Mouse (Mus musculus) cerebellum, postnatal 10 days (tissue): ENCODE measurements around the gene Ptpre.

Source experiments
- DNase-seq, 2 experiments: peaks; one replicate each; pipeline ENCODE4 v3.0.0; 2021; ENCODE audit warnings: mixed read lengths in 2 of 2

Gene Ptpre

DNA sequence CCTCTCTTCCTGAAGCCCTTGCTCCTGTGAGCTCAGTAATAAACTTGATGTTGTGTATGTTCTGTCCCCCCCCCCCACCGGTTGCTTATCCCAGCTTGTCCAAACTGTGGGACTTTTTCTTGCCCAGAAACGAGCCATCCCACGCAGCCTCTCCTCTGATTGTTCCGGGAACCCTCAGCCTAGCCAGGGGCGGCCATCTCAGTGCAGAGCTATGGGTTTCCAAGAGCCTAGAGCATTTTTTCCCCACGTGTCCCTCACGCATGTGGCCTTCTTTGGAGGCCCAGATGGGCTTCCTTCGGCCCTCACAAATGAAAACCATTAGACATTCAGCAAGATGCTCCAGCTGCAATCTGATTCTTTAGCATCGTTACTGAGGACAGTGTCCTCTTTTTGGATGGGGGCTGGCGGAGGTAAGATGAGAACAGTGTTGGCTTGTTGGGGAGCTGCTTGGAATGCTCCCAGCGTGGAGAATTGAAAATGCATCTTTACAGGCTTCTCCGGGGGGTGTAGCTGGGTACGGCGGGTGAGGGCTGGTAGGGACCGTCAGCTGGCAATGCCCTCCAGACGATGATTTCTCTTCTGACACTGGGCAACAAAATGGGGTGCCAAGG, 41.5 kb downstream of the Ptpre start:
- DNase-seq, result peak in 1 of 2 experiments; percentile 37

- no peak for DNase-seq
These were observed 43.2 kb downstream of the Ptpre start for GRCm38 (mm10) chr7:135580306-135581091.

DNA sequence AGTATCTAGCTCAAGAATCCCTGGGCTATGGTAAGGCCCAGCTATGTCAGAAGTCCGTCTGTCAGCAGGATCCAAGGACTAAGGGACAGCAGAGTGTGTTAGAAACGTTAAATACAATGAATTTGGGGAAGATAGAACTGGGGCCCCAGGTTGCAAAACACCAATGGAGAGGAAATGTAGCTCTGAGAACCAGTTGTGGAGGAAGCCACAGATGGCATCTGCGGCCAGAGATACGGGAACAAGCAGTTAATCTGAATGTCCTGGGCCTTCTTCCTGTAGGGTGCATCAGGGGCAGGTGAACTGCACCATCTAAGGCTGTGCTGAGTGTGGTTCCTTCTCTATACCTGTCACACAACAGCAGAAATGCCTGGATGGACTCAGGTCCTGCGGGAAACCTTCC, 43.8 kb downstream of the Ptpre start:
- DNase-seq, result no peak

GRCm38 (mm10) chr7:135585125-135585687, 47.9 kb downstream of the Ptpre start:
- no peak for DNase-seq

- no peak for DNase-seq
These were observed 49.1 kb downstream of the Ptpre start for GRCm38 (mm10) chr7:135586402-135586801.

- DNase-seq, result peak; percentile 78 to 84
These were observed 50.7 kb downstream of the Ptpre start for GRCm38 (mm10) chr7:135587821-135588575.

- DNase-seq, result no peak
These were observed 51.5 kb downstream of the Ptpre start for GRCm38 (mm10) chr7:135588620-135589309.

DNA sequence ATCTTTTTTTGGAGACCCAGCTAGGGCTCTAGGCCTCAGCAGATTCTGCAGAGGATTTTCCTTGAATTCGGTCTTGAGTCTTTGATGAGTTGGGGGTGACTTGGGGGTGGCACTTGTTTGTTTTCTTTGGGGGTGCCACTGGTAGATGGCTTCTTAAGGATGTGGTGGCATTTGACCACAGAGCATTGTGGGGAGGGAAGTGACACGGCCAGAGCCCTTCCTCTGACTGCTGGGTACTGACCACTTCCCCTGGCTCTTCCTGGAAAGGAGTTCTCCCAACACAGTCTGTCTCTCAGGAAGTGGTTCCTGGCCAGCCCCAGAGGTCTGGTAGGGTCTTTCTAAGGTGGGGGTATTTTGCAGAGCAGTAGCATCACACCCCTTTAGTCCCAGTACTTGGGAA, 54.2 kb downstream of the Ptpre start:
- no peak for DNase-seq

DNA sequence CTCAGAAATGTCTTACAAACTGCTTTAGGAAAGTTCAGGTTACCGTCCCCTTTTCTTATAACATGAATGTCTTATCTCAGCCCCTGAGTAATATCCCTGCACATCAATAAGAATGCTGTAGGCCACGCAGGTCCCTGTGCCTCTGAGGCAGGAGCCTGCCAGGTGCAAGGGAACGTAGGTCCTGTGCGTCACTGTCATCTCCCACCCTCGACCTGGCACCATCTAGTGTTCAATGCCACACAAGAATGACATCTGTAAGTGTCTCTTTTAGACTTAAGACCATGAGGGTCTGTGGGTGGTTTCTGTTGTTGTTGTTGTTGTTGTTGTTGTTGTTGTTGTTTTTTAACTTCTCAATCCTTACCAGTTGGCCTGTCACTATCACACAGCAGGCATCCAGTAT, 56.0 kb downstream of the Ptpre start:
- no peak for DNase-seq

DNA sequence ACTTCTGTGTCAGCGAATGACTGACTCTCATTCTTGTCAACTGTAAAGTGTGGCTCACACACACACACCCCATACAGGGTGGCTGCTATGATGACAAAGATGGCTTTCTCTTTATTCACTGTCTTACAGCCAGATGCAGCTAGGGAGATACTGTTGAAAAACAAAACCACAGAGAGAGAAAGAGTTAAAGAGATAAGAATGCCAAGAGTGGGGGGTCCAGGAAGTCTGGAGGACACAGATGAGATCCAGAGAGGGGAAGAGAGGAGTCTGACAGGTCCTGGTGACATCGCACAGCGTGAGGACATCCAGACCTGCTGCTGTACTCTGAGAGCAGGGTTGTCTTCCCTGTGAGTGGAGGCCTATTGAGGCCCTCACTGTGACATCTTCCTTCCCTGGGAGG, 56.5 kb downstream of the Ptpre start:
- no peak for DNase-seq

GRCm38 (mm10) chr7:135594676-135595075, 57.4 kb downstream of the Ptpre start:
- no peak for DNase-seq

DNA sequence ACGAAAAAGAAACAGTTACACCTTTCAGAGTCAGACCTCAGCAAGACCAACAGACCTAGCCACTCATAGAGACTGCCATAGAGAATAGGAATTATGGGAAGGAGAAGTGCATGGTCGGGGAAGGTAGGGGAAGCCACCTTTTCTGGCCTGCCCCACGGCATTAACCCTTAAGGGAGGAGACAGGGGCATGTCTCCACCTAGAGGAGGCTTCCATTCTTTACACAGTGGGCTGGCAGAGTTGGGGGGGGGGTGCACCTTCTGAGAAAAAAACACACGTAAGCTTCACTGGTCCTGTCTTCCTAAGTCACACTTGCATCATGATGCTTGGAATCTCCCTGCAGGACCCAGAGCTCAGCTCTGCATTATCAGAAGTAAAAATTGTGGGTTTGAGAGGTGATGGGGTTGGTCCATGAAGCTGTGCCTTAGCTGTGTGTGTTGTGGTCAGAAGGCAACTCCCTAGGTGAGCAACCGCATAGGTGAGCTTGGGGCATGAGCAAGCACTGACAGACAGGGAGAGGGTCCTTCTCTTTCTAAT, 58.4 kb downstream of the Ptpre start:
- no peak for DNase-seq

DNA sequence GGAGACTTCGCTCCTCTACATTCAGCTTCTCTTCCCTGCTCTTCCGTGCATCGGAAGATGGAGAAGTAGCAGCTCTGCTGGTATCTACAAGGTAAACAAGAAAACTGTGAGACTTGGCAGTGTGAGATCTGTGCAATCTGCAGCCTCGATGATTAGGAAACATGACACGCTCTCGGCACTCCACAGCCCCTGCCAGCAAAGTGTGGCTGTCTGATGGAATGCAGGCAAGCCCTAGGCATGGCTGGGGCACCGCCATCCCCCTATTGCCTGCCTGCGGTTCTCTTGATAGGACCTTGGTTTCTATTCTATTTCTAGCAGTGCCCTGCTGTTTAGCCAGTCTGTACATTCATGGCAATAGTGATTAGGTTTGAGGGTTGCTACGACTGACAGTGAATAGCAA, 59.7 kb downstream of the Ptpre start:
- peak; percentile 49 to 69 for DNase-seq

GRCm38 (mm10) chr7:135597604-135598289, 60.5 kb downstream of the Ptpre start:
- DNase-seq, result no peak

DNA sequence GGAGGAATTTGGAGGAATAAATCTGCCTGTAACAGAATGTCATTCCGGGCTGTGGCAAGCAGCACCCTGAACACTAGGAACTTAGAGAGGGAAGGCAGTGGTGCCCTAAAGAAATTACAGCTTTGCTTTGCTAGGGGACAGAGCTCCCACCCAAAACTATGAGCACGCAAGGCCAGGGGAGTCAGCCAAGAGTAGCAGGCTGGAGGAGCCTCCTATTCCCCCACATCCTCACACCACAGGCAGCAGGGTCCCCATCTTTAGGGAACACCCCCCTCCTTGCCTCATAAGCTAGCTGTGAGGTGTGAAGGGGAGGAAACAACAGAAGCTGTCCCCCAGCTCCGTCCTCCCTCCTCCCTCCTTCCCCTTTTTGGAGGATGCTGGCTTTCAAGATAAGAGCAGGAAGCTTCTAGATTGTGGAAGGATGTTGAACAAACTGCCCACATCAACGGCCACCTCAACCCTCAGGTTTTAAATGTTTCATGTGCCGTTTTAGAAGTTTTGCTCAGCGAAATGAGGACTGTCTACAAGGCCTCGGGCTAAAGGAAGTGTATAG, 61.1 kb downstream of the Ptpre start:
- DNase-seq, result no peak

DNA sequence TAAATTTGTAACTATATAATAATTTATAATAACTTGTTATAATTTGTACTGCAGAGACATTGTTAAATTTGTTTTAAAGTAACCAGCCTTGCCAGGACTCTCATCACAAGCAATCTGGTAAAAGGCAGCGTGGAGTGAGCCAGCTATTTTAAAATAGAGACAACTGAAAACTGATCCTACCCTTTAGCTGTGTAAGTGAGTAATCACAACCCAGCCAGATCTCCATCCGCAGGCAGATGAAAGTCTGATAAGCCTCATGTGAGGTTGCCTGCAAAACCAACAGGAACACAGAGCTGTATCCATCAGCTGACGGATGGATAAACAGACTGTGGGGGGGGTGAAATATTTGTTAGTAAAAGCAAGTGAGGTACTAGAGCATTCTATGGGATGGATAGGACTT, 62.8 kb downstream of the Ptpre start:
- no peak for DNase-seq

GRCm38 (mm10) chr7:135601607-135602006, 64.3 kb downstream of the Ptpre start:
- no peak for DNase-seq

DNA sequence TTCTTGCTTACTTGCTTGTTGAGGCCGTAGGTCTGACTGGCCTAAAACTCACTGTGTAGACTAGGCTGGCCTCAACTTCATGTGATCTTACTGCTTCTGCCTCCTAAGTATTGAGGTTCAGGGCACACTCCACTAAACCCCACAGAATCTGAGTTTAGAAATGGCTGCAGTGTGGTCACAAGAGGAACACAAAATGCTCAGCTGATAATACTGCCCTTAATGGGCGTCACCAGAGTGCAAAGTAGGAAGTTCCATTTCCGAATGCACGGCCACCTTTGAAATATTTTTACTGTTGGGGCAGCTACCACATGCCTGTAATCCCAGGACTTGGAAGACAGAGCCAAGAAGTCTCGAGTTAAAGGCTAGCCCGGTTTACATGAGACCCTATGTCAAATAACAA, 65.0 kb downstream of the Ptpre start:
- no peak for DNase-seq

GRCm38 (mm10) chr7:135602881-135603523, 65.7 kb downstream of the Ptpre start:
- DNase-seq, result peak; percentile 56 to 57

GRCm38 (mm10) chr7:135605002-135605803, 67.9 kb downstream of the Ptpre start:
- DNase-seq, result no peak

DNA sequence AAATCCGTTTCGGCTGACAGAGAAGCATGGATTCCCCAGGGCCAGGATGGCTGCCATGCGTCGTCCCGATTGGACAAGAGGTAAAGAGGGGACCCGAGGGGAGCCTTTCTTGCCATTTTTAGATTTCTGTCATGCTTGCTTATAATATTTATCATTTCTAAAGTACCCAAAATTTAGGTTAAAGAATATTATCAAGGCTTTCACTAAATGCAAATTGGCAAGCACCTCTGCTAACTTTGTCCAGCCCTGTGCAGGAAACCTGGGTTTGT, 68.5 kb downstream of the Ptpre start:
- DNase-seq, result no peak
